Mouse (Mus musculus): ENCODE results near the gene Sfi1.
"Not testable (repeated sequence)": the region's sequence is repeated elsewhere in the genome, so short reads cannot be mapped to it uniquely, and the experiment has no call there.

- TF ChIP-seq CTCF (IDR thresholded peaks at IDR 0.05; ENCODE audit: borderline replicate concordance, extremely low read depth, insufficient read depth, insufficient read length); POLR2A (IDR thresholded peaks at IDR 0.05; ENCODE audit: borderline replicate concordance, extremely low read depth, insufficient read depth, insufficient read length, poor library complexity, severe bottlenecking): not testable (repeated sequence)
Measured at GRCm38 (mm10) chr11:3142413-3142812, 50.9 kb downstream of the Sfi1 start.

Measured in brain, embryonic 14.5 days (tissue).